Mouse (Mus musculus) layer of hippocampus, adult 9-11 months (tissue): ENCODE measurements around the gene Dusp1.

Experiments used
- DNase-seq: peaks from one replicate; pipeline ENCODE4 v3.0.0; 2022

Gene Dusp1

DNA sequence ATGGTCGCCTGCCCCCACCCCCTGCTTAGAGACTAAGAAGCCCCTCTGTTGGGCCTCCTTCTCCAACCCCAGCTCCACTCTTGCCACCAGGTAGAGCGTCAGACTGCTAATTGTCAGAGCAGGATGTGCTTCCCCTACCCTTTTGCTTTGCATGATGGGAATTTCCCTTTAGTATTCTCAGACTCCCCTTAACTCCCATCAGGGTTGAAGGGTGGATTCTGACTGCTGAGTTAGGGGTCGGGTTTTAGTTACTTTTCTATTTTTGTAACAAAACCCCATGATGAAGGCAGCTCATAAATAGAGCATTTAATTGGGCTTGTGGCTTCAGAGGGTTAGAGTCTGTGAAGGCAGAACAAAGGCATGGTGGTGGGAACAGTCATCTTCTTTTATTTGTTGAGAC is 8.9 kb downstream of the Dusp1 start:
- DNase-seq = no peak

DNA sequence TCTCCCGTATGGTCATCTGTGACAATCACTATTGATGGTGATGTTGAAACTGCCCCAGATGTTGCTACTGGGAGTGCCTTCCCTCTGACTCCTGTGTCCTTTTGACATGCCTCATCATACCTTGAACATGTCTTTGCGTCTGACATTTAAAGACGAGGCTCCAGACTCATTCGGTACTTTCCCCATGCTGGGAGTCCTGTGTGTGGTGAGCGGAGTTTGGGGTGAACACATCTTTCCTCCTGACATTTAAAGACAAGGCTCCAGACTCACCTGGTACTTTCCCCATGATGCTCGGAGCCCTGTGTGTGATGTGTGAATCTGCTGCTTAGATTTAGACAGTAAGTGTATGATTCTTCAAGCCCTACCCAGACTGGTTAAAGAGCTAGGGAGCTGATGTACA is 10.8 kb downstream of the Dusp1 start:
- DNase-seq = no peak

DNA sequence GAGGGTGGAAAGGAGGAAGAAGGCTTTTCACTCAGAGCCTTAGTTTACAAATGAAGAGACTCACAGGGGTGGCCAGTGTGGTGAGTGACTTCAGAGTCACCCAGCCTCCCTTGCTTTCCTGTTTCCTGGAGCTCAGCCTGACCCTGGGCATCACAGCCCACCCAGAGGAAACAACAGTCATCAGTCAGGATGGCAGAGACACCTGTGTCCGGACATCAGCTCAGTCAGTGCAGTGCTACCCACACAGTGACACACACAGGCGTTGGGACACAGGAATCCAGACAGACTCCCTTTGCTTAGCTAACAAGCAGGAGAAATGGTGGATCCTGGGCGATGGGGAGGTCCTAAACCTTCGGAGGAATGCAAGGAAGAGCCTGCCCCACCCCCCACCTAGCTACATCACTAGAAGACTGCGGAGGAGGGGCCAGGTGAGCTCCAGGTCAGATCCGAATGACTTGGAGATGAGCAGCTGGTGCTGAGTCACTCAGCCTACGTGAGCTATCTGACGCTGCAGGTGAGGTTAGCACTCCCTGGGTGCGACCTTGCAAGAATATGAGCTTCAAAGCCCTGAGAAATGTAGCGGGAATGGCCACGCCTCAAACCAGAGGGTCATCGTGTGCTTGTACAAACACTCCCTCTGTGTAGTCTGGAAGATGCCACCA is 12.6 kb downstream of the Dusp1 start:
- no peak for DNase-seq

DNA sequence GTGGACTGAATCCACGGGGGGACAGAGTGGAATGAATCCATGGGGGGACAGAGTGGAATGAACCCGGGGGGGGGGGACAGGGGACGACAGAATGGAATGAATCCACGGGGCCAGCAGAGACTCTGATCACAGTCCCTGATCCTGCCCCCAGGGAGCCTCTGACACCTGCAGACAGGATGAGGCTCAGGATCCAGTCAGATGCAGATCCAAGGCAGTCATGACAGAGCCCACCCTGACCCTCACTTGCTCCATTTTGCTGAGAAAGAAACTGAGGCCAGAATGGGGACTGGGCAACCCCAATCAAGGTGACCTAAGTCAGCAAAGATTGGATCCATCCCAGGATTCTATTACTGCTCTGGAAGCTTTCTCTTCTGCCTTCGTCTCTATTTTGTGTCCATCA is 13.4 kb downstream of the Dusp1 start:
- DNase-seq = no peak

DNA sequence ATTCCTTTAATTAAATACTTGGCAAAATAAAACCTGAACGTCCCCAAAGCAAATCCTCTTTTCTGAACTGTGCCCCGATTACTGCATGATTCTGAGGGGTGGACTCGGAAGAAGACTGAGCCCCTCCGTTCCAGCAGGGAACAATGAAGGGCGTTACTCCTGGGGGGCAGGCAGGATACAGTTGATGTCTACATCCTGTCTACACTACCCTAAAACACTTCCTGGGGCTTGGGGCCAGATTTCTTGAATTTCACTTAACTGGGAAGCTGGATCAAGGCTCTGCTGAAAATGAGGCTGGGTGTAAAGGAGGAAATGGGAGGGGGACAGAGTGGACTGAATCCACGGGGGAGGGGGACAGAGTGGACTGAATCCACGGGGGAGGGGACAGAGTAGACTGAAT is 14.2 kb downstream of the Dusp1 start:
- DNase-seq = no peak

DNA sequence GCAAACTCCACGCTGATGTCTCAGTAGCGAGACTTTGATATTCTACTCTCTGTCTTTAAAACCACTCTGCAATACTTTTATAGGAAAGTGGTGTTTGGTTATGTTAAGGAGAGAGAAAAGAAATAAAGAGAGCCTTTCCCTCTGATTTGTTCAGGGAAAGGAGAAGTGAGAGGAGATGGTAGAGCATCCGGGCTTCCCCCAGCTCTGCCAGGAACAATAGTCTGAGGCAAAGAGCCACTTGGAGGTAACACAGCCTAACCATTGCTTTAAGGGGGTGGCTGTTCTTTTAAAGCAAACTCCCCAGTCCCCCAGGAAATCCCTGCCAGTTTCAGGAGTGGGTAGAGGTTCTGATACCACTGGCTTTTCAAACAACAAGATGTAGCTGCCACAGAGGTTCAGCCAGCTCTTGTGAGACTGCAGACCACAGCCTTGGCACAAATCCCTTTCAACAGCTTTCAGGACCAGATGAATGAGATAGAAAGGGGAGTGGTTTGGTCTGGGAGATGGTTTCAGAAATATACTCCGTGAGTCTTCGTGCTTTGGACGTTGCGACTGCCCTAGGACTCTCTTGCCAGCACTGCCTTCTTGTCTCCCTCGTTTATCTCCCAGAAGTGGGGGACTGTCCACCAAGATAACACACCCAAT is 17.5 kb downstream of the Dusp1 start:
- no peak for DNase-seq

DNA sequence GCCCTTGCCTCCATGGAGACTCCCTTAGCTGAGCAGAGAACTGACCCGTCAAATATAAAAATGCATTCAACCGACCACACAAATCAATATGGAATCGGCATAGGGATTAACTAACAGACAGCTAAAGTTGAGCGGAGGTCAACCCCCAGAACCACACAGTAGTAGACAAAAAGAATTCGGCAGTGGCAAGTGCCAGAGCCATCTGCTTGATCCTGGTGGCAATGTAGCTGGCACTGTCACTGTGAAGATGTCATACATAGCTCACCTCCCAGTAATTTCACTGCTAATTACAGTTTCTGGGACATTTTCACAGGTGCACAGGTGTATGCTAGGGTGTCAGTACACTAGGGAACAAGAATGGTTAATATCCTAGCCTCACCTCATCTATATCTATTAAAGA is 21.8 kb downstream of the Dusp1 start:
- no peak for DNase-seq

DNA sequence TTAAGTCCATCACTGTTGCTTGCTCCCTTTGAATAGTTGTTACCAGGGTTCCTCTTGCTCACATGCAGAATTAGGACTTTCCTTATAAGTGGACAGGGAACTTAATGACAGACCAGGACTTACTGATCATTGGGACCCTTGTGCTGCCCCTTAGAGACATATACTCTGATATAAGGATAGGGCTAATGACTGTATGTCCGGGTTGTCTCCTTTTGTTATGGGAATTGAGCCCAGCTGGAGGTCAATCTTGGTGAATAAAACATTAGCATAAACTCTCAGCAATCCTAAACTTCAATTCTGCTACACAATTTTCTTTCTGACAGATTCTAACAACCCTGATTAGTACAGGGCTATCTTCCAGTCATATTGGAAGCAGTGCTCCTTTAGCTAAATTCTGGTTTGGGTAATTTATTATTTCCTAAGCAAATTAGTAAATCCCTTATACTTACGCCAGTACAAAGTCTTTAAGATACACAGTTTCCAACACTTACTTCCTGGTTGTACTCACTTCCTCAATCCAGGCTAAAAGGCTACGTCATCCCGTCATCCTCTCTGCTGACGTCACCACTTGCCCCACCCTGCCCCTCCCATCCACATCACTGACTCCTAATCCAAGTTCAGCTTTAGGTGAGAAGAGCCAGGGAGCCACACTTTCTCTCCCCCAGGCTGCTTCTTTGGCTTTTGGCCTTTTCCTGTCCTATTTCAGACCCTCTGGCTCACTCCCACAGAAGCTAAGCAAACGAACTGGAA is 24.0 kb downstream of the Dusp1 start:
- no peak for DNase-seq

DNA sequence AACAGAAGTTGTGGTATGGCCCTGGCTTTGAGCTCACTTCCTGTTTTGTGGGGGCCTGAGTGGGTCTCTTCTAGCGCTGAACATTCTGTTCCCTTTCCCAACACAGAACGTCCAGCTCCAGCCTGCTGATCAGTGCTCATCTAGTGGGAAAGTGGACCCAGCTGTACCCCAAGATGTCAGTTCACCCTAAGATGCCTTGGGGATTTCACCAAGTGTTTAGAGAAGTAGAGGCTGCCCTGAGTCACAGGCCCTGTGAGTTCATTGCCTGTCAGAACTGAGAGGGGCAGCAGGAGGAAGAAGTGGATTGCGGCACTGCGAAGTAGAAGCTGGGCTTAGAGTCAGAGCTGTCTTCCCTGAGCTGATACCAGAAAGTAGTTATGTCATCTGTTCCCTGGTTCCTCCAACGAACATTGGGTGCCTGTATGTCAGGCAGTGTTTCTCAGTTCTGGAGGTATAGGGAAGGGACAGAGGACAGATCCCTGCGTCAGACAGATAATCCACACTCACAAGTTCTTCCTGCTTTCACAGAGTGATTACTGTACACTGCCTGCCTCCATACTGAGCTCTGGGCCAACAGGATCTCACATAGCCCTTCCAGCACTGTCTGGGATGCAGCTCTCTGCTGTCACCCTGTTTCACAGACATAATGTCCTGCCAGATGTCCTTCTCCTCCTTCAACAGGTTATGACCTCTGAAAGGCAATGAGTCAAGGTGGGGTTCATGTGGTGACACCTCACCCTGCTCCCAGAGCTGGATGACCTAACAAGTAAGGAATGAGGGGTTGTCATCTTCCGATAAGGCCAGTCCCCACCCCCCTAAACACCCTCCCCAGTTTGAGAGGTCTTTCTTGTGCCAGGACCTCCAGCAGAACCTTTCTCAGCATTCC is 26.4 kb downstream of the Dusp1 start:
- peak; percentile 28 for DNase-seq

DNA sequence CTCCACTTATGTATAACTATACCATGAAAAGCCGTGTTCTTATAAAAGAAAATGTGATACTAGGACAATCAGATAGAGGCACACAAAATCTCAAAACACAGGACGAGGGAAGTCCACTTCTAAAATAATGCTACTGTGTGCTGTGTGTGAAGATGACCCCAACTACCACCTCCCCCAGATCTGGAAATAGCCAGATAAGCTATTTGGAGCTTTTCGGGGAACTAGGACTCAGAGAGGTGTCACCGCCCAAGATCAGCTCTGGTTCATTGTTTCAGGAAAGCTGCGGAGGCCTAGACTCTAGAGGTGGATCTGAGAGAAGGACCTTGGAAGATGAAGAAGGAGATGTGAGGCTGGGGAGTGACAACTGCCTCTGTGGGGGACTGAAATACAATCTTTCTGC is 27.2 kb downstream of the Dusp1 start:
- DNase-seq = no peak

DNA sequence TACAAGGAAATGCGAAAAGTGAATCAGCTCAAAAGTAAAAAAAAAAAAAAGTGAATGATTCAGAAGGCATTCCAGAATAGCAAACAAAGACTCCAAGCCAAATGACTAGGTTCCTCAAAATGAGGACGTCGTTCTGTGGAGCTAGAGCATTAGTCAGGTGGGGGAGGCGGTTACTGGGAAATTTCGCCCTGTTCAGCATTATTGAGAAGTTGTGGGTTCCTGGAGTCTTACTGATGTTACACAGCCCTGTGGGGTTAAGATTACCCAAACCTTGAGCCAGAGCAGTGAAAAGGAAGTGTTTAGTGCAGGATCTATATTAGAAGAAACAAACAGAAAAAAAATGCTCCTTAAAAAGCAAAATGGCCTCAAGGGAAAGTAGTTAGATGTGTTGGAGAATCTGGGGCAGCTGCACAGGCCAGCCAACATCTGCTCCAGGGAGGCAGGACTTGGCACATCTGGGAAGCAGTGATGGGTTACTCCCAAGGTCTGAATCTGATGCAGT is 28.0 kb downstream of the Dusp1 start:
- DNase-seq = peak; percentile 26

DNA sequence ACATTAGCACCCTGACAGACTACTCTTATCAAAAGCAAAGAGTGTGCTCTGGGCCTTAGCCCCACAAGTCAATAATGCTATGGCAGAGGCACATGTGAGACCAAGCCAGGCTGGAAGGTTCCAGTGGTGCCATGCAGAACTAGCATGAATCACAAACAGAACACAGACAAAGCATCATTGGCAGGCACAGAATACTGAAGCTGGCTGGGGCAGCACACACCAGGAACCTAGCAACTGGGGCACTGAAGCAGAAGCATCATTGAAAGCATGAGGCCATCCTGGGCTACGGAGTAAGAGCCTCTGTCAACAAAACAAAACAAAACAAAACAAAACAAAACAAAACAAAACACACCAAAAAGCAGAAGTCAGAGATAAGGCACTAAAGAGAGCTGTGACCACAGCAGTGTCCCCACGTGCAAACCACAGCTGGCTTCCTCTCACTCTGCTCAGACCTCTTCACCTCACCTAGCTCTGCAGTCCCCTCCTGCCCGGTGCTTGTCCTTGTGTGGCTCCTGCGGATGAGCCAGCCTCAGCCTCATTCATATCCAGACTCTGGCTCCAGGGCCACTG is 29.4 kb downstream of the Dusp1 start:
- no peak for DNase-seq

DNA sequence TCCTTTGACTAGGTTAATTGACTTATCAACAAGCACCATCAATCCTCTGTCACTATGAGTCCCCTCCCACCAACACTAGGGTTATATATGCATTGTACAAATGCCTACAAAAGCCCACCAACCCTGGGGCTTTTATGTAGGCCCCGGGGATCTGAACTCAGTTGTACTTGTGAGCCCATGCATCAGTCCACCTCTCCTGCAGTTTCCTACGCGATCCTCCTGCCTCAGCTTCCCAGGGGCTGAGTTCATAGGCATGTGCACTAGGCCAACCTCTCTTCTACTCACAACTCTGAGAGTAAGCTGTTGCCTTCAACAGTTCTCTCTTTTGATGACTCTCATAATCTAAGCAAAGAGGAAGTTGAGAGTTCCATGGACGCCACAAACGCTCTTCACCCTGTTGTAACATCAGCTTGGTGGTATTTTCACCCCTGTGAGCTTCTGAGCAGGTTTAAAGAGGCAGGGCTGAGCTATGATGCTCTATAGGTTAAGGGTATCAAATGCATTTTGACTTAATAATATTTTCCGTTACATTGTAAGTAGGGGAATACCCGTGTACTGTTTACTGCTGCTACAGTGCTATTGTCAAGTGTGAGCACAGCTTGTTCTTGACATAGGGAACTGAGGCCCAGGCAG is 30.4 kb downstream of the Dusp1 start:
- no peak for DNase-seq

DNA sequence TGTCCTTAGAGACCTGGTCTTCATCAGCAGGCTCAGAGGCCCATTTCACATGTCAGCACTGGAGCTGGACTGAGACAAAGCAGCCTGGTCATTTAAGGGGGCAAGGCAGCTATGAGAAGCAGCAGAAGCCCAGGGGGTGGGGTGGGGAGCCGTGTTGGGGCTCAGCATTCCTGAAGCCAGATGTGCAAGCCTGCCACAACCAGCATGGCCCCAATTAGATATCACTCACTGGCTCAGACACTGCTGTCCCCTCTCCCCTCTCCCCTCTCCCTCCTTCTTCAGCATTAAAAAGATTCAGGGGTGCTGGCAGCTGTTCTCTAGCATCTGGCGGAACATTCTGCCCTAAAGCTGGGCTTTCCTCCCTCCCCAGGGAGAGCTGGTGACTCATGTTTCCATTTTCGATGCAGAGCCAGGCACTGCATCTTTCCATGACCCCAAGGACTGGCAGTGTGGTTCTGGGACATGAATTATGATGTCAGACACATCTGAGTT is 31.3 kb downstream of the Dusp1 start:
- DNase-seq = peak; percentile 24

DNA sequence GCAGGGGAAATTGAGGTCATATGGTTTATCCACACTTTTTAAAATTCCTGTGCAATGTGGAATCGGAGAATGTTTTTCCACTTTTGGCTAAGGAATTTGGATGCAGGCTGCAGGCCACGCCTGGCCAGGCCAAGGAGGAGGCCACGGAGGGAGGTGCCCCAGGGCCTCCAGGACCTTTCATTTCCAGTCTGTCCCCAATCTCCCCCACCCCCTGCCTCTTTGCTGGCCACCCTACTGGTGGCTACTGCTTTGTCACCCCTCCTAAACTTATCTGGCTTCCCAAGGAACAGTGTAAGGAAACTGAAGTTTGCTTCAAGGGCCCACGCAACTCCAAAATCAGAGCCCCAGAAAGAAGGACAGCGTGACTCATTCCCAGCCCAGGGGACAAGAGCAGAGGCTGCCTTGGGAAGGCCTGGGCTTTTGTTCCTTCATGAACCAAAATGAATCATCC is 32.1 kb downstream of the Dusp1 start:
- DNase-seq = no peak

DNA sequence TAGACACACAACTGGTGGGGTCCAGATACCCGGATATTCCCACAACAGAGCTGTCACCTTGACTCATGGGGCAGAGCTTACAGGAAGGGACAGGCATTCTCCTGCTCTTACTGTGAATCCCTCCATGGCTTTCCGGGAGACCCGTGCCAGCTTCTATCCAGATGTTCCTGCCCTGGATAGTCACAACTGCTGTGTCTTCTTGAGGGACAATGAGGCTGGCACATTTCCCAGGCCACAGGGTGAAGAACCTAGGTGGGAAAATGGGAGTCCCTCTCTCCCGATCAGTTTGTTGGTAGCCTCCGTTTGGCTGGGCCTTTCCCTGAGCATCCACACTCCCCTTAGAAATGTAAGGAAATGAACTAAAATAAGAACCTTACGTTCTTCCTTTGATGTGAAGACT is 33.2 kb downstream of the Dusp1 start:
- no peak for DNase-seq

DNA sequence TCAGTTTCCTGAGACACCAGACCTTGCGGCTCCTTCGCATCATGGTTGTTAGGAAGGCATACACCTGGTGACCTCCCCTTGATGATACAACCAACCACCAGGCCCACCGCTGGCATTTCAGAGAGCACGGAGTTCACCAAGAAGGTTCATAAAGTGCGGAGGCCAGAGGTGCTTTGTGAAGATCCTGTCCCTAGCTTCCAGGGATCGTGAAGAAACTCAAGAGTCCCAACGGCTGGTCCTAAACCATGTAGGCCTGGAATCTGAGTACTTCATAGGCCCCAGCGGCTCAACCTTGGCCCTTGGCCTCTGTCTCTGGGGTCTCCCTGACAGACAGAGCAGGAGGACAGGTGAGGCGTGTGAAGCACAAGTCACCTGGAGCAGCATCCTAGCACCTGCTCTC is 34.6 kb downstream of the Dusp1 start:
- no peak for DNase-seq

DNA sequence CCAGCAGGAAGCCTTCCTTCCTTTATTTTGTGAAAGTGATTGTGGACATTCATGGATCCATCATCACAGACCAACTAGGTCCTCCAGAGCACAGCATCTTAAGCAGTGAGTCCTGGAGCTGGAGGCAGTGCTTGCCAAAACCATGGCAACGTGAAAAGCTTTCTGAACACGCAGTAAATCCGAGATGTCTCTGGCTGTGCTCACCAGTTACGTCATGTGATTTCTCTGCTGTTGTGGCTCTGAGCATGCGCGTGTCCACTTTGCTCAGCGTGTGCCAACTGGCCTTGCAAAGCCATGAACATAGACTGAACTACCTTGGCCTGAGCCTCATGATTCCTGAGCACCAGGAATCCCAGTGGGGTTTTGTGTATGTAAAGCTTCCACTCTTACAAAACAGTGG is 36.6 kb downstream of the Dusp1 start:
- DNase-seq = peak; percentile 80

DNA sequence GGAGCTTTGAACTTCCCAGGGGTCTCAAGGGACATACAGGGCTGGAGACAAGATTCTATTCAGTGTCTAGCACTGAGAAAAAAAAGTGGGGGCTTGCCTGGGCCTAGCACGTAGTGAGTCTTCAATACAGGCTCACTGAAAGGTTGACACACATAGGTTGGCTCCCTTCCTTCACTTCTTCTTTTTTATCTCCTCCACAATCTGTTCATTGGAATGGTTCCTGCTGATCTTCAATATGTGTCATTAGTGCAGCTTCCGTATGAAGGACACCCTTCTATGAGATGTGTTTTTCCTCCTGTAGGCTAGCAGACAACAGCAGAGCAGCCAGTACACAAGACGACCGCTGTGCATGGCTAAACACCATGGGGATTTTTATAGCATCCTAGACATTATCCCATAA is 37.1 kb downstream of the Dusp1 start:
- DNase-seq = no peak

DNA sequence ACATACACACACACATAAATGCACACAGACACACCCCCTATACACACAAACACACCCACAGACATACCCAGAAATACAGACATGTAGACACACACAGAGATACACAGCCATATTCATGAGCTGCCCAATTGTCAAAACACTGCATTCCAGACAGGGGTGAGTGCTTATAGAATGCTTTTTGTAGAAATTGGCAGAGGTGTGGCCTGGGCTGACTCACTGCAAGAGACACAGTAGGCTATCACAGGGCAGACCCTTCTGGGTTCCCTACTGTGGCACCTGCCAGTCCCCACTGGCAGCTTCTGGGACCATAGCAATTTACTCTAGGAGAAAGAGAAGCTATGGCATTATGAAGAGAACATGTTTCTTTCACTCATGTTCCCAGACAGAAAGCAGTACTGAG is 37.6 kb downstream of the Dusp1 start:
- DNase-seq = no peak

DNA sequence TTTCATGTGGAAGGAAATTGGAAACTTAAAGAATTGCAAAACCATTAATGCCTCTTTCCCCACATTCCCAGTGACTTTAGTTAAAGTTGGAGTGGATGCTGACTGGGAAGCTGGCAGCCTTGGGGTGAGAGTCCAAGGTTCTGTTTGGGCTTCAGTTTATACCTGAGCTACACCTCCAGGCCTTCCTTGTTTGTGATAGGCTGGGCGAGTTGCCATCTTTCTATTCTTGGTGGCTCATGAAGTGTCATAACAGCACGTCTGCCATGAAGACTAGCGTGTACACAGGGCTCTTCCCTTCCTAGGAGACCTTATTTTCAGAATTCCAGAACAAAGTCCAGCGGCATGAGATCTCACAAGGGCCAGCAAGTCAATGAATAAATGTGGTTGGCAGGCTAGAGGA is 39.2 kb downstream of the Dusp1 start:
- no peak for DNase-seq

DNA sequence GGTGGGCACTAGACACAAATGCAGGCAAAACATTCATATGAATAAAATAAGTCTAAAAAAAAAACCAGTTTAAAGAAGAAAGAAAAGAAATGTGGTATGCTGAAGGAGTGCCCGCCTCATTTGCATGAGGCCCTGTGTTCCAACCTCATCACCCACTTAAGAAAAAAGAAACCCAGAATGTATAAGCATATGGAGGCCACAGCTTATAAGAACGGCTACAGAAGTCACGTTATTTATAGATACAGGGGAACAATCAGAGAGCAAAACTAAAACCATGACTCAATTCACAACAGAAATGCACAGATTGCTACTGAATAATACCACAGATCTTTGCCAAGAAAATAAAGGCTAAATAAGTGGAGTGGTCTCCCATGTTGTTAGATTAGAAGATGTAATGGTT is 43.6 kb downstream of the Dusp1 start:
- no peak for DNase-seq
